Mouse (Mus musculus) ES-Bruce4 (cell line): ENCODE measurements at regions not wholly inside any gene's neighbourhood (a gene's known extent, or its start where the extent isn't known, plus 50 kb on each side); places are given as distances from the start of the nearest gene placed in this dataset.

ENCODE experiments used
- EP300 ChIP-seq: IDR thresholded peaks from 2 replicates; pipeline ENCODE4 v1.6.1; 2011; ENCODE audit warnings: low read depth, low read length; ENCODE audit not compliant: insufficient read depth
- POLR2A ChIP-seq: IDR thresholded peaks from one replicate; pipeline ENCODE4 v1.8.1; 2011; ENCODE audit warnings: low read length; ENCODE audit not compliant: insufficient read depth

- no peak for TF ChIP-seq POLR2A
- no peak for TF ChIP-seq EP300
Observed at GRCm38 (mm10) chr9:72195348-72195747, 79.3 kb upstream of the Zfp280d start.
